Mouse (Mus musculus) gastrocnemius, adult 8-10 months (tissue): Measurements from ENCODE around the gene Pik3r5. TPM values are rescaled to one million over a fixed set of nuclear protein-coding genes. Genes with fewer than 3 reads are reported as not detected.

Experiments
- DNase-seq, 2 experiments: peaks; one replicate each; pipeline ENCODE4 v3.0.0; 2022; ENCODE audit warnings: low spot score in 2 of 2
- total RNA-seq, 4 experiments: library from RNA; stranded (reverse); gene quantifications; 2 replicates each; pipeline ENCODE4 v1.2.4; 2022

Gene Pik3r5
- total RNA-seq = under 1 TPM; 0.22 to 0.56 (median 0.43) TPM

DNA sequence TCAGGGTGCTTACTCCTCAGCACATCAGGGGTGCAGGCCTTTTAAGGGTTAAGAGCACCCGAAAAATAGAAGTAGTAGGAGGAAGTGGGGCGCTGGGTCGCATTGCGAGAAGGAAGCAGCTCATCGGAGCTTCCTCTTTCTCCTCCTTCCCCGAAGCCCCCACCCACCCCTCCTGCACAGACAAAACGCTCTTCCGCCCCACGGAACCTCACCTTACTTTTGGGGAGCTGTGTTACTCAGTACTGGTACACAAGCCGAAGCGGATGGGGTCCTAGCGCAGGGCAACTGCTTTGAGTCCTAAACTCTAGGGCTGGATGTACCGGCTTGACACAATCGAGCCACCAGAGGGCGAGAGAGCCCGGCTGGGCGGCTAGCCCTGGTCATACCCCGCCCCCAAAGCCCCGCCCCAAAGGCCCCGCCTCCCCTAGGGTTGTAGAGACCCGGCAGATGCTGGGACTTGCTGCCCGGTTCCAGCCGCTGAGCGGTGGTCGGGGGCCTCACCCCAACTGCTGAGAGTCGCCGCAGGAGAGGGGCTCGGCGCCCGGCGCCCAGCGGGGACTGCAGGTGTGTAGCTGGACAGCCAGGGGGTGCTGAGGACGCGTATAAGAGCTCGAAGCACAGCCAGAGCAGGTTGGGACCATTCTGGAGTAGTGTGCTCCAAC lies at the start of gene Pik3r5:
TSS of gene Pik3r5 (plus strand) at position 423 of the 662 bp plus-strand sequence.
- peak; percentile 22 to 35 for DNase-seq

DNA sequence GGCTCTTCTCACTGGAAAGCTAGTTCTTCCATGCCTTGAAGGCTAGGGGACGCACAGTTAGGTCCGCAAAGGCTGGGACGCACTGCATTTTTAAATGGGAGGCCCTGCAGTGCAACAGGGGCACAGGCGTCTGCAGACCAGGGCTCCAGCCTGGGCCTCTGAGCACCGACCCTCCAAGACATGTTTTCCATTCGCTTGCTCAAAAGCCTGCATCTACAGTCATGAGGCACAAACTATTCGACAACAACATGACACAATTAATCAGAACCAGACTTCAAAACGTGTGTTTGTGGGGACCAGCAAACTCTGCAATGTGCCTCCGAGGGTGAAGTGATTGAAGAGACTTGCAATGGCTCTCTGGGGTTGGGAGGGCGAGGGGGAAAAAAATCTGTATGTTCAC lies 48.4 kb upstream of the Pik3r5 start:
- no peak for DNase-seq

DNA sequence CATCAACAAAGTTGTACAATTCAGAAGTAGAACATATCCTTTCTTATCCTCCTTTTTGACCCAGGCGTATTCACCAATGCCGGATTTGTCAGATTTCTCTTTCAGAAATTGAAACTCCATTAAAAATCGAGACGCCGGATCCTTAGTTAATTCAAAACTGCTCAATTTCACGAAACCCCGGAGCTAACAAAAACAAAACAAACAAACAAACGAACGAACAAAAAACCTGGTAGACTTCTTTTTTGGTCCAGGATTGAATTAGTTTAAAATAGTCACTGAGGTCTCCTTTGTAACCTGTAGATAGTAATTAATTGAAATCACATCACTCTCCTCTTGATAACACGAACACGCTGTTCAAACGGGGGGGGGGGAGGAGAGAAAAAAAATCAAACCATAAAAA lies 47.8 kb upstream of the Pik3r5 start:
- DNase-seq = no peak

DNA sequence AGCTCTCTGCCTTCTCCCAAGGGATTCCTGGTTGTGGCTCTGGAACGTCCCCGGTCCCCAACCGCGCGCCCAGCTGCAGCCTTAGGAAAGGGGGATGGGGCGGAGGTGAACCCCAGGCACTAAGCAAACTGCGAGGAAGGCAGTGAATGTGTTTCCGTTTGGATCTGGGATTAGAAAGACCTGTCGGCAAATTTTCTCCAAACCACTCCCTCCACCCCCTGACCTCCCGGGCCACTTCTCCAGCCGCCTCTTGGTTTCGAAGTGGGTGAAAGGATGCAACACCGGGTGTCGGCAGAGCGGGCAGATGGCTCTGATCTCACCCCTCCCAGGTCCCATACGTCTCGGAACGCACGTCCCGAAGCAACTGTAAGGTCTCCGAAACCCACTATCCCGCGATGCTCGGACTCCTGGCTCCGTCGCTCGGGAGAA lies 47.3 kb upstream of the Pik3r5 start:
- no peak for DNase-seq

DNA sequence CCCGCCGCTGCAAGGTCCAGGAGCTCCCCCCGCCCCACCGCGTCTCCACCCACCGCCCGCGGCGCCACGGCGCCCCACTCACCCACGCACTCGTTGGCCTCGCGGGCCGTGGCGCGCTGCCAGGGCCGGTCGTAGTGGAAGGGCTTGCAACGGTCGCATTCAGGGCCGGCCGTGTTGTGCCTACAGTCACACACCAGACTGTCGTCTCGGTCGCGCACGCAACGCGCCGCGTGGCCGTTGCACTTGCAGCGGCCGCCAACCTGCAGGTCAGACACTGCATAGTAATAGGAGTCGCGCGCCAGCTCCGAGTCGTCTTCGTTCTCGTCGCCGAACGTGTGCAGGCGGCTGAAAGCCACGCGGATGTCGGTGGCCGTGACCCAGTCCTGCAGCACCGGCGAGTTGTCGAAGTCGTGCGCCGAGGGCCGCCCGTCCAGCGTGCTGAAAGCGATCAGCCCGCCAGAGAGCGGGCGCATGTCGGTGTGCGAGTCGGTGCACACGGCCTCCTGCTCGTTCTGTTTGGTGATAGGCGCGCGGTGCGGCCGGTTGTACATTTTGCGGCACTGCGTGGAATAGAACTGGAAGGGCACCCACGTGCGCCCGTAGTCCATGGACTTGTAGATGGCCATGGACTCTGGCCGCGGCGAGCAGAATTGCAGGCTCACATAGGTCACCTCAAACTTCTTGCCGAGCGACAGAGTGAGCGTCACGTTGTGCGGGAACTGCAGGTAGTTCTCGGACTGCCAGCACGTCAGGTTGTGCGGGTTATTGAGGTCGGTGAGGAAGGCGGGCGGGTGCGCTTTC lies 46.7 kb upstream of the Pik3r5 start:
- DNase-seq = no peak

DNA sequence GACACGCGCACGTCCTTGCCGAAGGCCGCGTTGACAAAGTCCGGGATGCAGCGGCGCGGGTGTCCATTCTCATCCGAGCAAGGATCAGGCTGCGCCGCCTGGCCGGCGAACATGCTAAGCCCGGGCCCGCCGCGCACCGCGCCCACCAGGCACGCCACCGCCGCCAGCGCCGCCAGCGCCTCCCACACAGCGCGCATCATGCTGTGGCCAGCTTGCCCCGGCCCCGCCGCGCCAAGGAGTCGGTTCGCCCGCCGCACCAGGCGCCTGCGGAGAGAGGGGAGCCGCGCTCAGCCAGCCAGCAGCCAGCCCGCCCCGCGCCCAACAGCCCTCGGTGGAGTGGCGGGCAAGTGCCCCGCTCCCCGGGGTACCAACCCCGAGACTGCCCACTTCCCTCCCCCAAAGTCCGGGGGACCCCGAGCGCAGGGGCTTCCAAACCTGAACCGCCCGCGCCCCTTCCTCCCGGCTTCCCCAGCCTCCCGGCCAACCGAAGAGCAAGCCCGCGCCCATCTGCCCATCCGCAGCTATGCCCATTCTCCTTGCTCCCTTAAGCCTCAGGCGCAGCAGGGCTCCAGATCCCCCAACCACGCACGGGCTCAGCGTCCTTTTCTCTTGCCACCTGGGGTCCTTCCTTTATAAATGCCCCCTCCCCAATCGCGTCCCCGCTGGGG lies 45.9 kb upstream of the Pik3r5 start:
- DNase-seq = no peak

DNA sequence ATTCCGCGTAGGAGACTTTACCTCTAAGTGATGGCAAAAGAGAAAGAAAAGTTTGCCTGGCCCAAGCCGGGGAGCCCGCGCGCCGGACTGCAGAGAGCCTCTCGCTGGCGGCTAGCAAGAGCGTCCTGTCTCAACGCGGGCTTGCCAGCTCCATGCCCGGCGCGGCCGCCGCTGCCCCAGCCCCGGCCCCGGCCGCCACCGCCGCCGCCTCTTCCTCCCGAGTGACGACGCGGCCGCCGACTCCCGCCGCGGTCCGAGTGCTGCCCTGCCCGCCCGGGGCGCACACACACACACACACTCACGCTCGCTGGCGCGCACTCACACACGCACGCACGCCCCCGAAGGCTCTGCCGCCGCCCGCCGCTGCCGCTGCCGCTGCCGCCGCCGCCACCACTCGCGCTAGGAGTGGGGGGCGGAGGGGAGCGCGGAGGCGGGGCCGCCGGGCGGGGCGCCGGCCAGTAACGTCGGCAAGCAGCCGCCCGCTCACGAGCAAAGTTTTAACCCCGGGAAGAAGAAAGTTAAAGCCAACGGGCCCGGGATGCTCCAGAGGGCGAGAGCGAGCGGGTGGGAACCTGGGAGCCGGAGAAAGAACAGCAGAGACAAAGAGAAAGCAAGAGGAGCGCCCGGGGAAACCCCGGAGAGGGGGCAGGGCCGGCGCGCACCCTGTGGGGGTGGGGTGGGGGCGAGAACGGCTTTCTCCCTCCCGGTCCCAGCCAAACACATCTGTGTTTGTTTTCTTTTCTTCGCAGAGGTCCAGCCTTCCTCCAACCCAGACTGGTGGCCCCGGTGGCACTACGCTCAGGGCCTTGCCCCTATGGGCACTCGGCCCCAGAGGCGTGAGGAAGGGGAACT lies 45.1 kb upstream of the Pik3r5 start:
- peak; percentile 31 to 44 for DNase-seq

DNA sequence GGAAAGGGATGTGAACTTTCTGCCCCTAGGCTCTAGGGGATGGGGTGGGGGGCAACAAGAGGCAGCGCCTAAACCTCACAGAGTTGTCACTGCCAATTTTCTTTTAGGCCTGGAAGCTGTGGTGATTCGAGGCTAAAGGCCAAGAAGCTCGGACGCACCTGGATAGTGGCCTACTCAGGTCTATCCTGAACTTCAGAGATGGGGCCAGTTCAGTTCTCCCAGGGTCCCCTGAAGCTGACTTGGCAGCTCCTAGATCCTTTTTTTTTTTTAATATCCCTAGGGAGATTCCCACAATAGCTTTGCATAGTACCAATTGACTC lies 44.5 kb upstream of the Pik3r5 start:
- DNase-seq = no peak

DNA sequence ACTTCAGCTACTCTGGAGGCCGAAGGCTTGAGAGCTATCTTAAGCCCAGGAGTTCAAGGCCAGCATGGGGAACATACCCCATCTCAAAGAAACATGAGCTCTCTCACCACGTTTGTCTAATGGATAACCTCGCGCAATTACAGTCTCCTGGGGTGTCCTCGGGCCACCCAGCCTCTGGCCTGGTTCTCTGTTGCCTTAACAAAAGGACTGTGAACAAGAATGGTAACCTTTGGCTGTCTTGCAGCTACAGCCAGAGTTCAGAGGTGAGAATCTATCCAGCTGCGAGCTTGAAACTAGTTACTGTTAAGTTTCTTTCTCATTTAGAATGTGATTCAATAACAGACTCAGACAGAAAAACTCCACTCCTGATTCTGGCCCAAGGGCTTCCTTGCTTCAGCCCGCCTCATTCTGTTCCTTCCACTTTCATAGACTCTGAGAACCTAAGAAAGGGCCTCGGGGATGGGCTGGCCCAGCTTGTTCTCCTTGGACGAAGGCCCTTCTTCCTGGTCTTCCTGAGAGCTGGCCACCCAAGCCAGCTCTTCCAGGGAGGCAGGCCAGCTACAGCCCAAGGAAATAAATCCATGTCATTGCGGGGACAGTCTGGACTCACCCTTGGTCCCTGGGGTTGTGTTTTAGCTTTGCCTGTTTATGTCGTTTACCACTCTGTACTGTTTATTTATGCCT lies 43.8 kb upstream of the Pik3r5 start:
- peak in 1 of 2 experiments; percentile 33 for DNase-seq

DNA sequence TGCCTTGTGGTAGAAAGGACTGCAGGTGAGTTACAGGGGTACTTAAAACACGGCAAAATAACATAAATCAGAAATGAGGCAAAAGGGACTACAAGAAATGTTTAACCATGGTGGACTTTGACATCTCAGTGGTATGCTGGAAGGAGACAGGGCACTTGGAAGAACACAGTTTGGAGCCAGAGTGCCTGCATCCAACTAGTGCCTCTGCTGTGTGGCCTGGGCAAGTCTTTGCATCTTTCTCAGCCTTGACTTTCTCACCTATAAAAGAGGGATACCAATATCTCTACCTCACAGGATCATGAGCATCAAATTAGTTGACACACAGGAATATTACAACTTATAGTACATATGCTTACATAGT lies 43.3 kb upstream of the Pik3r5 start:
- DNase-seq = no peak

DNA sequence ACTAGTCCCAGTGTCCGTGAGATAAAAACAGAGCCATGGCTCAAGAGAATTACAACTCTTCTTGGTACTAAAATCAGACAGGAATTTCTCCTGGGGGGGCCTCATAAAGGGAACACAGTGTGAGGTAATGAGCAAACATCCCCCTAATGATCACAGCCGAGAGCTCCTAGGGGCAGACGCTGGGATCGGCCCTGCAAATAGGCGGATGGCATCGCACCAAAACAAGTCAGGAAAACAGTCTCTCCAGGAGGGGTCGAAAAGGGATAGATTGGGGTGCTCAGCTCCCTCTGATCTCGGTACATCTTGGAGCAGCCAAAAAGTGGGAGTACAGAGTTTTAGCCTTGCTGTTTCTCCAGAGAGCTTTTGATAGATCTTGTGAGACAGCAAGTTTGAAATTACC lies 42.3 kb upstream of the Pik3r5 start:
- no peak for DNase-seq

DNA sequence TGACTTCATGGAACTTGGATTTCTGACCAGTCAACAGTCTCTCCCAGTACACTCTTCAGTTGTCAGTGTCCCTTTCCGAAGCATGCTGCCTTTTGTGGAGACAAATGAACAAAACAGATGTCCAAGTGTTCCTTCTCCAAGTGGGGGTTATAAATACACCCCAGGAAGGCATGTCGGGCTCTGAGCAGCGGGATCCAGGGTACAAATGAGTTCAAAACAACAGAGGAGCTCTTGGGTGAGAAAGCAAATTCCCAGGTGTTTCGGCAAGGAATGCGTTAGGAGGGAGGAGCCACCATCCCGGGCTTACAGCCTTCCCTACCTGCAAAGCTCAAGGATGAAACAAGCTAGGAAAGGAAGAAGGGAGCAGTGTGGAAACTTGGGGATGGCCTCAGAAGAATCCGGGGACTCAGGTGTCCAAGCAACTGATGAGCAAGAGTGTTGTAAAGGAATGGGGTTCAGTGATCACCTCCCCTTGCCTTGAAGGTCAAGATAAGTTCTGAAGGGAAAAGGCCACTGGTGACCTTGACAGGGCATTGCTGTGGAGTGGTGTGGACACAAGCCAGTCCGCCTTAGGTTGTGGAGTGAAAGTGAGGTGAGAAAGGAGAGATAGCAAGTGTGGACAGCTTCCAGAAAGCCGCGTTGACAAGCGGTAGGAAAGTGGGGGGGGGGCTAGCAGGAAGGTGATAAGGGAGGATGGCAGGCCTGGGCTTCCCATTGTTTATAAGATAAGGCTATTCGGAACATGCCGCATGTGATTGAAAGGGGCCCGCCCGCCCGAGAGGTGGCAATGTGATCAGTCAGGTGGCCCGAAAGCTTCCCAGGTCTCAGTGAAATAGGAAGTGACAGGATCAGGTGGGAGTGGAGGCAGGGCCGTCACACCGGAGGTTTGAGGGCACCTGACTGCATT lies 41.3 kb upstream of the Pik3r5 start:
- DNase-seq = no peak

DNA sequence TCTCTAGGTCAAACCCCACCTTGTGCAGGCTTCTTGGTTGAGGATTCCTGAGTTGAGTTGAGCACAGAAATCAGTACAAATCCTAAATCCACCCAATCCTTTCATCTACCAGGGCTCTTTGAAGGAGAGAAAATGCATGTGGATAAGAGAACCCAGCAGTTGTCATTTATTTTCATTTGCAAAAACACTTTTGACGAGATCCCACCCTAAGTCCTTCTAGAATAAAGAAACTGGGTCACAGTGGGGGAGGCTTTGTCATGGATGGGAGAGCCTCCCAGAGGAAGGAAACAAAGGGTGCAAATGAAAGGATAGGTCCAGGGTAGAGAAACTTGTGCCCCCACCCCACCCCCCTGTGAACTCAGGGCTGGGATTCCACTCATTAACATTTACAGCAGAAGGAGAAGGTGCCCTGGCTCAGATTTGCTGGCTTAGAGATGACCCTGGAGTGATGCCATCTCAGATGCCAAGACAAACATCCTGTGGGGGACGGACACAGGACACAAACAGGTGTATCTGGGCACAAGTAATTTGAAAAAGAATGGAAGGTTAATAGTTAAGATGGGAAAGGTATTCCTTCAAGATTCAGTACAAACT lies 37.9 kb upstream of the Pik3r5 start:
- DNase-seq = no peak

DNA sequence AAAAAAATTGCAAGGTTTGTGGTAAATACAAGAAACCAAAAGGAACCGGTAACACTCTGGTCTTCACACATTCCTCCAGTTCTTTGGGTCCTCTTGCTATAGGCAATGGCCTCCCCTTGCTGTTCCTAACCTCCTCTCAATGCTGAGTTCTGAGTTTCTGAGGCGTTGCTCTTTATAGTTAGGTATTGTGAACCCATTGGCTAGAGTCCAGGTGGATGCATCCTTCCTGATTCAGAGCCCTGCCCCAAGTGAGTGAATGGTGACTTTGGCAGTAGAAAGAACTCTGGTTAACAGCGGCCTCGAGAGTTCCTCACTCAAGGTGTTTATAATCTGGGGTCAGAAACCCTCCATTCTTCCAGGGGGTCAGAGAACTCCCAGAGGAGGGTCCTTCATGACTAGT lies 37.2 kb upstream of the Pik3r5 start:
- no peak for DNase-seq

DNA sequence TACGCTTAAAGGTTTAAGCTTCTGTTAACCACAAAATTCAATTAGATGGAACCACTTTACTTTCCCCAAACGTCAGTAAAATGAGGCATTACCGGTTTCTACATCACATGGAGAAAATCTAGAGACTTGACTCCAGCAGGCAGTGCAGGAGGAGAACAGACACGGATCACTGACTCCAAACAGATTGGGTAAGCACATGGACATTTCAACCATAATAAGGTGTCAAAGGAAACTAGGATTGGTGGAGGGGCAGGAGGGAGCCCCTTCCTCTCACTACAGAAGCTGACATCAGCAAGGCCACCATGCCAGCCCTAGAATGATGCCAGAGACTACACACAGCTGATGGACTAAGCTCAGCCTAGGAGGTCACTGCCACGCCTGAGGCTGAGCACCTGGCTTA lies 36.4 kb upstream of the Pik3r5 start:
- DNase-seq = no peak

DNA sequence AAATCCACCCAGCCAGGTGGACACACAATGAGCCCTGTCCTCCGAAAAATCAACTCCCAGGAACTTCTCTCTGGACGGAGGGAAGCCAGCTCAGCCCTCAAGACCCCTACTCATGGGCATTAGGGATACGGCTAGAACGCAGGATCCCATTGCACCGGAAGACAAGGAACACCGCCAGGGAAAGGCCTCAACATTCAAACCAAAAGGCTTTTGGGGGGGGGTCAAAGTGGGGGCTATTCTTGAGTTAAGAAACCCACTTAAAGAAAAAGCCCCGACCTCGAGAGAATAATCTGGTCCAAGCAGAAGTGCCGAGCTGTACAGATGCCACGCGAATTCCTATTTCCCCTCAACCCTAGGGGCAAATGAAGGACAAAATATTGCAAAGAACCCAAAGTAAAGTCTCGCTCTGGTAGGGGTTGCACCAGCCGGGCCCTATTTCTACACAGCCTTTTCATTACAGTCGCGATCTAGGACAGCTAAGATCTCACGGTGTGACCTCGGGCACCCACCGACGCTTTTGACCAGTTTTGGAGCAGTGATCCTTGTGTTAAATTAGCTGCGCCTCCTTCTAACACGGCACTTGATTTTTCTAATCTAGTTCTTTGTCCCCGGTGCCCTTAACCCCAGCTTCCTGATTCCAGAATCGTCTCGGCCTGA lies 32.9 kb upstream of the Pik3r5 start:
- DNase-seq = no peak

DNA sequence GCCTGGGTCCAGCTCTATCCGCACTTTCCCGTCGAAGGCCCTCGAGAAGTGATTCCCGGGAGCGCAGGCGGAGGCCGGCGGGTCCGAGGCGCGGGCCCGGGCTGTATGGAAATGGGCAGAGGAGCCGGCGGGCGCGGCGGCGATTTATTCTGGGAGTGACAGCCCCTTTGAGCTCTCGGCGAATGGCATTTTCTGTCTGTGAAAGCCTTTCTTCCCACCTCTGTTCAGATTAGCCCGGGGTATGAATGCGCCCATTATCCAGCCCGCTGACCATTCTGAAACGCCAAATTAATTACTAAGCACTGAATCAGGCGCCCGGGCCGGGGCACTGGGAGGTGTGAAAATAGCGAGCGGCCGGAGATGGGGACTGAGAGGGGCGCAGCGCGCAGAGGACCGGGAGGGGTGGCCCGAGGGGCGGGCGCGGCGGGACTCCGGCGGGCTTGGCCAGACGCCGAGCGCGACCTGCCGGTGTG lies 32.3 kb upstream of the Pik3r5 start:
- DNase-seq = no peak

DNA sequence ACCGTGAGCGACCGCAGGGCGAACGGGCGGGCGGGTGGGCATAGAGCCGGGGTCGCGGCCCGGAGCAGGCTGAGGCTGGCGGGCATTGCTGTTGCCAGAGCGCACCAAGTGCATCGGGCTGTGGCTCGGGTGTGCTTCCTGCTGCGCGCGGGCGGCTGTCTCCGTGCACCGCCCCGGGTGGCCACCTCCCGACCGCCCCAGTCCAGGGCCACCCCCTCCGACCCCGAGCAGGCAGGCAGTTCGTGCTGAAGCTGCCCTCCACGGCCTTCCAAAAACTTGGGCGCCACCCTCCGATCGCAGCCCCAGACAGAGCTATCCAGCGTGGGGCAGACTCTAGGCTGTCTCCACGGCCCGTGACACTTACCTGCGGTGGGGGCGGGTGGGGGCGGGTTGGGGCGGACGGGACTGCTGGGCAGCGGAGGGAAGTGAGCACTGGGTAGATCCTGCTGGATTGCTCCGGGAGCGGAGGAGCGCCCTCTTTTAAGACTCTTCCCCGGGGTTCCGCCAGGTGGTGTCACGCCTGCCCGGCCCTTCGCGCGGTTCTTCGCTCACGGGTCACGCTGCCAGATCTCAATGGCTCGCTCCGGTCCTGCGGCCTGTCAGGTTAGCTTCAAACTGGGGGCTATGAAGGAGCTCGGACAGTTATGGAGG lies 31.8 kb upstream of the Pik3r5 start:
- no peak for DNase-seq
